Mouse (Mus musculus) frontal cortex, postnatal 36 days (tissue): Measurements from ENCODE around the gene Myod1.
A peak's percentile ranks its signal among the peaks of the same experiment; 100 is the strongest.

Source experiments
- DNase-seq, 2 experiments: peaks; one replicate each; pipeline ENCODE4 v3.0.0; 2022; ENCODE audit warnings: low spot score in 2 of 2

Gene Myod1

DNA sequence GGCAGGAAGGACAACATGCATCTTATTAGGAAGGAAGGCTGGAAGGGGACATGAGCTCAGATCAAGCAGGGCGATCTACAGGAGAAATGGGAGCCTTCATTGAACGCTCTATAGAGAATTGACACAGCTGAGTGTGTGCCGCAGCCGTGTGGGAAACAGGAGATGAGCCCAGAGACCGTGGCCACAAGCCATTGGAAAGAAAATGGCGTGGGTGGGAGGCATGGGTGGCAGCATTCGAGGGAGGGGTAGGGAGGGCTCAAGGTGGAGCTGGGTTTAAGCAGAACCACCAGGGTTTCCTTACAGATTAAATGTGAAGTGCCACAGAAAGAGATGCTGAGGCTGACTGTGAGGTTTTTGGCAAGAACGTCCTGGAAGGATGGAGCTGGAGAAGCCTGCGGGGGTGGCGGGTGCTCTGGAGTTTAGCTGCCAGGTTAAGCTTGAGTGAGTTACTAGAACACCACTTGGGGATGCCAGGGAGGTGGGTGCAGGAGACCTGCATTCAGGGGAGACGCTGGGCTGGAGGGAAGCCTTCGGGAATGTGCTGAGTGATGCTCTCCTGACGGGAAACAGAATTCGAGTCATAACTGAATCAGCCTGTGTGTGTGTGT is 39.6 kb downstream of the Myod1 start:
- peak; percentile 57 for DNase-seq

DNA sequence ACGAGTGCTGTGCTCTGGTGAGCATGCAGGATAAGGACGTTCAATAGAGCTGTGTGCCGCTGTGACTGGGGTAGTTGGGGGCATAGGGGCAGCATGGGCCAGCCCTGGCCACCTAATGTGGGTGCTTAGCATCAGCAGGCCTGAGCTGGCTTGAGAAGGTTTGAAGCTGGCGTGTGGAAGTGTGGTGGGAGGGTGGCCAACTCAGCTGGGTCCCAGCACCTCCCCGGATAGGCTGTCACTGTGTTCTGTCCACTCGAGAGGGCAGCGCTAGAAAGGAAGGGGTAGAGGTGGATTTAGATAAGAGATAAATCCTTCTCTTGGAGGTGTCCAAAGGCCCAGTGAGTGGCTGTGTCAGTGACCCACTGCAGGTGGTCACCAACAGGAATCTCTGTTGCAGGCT is 41.2 kb downstream of the Myod1 start:
- DNase-seq = no peak

DNA sequence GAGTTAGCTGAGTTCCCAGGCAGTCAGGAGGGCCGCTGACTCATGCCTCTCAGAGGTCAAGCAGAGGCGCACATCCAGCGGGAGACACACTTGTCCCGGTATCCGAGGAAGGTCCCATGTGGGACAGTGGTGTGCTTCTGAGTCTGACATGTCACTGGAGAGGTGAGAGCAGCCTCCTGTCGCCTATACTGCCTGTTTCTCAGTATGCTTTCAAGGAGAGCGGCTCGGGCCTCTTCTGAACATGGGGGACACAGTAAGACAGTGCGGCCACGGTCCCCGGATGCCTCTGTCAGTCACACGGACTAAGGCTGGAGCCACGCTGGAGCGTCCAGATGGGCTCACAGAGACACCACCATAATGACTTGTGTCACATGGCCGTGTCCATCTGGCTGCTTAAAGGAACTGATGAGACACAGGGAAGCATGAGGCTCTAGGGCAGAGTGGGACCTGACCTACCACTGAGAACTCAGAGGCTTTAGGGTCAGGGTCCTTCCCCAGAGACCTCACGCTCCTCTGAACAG is 41.9 kb downstream of the Myod1 start:
- no peak for DNase-seq

DNA sequence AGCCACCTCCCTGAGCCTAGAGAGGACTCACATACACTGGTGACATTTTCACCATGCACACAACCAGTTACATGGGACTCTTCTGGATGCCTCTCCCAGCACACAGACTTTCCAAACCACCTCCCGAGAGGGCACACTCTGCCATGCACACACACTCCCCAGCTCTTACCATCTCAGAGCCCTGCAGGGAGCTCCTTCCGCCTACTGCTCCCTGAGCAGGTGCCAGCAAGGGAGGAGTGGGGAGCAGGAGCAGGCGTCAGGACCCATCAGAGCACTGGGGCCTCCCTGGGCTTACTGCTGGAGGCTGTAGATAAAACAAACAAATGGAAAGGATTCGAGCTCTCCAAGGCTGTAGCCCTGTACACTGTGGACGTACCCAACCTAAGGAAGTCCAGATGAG is 45.3 kb downstream of the Myod1 start:
- DNase-seq = peak; percentile 51 to 55

DNA sequence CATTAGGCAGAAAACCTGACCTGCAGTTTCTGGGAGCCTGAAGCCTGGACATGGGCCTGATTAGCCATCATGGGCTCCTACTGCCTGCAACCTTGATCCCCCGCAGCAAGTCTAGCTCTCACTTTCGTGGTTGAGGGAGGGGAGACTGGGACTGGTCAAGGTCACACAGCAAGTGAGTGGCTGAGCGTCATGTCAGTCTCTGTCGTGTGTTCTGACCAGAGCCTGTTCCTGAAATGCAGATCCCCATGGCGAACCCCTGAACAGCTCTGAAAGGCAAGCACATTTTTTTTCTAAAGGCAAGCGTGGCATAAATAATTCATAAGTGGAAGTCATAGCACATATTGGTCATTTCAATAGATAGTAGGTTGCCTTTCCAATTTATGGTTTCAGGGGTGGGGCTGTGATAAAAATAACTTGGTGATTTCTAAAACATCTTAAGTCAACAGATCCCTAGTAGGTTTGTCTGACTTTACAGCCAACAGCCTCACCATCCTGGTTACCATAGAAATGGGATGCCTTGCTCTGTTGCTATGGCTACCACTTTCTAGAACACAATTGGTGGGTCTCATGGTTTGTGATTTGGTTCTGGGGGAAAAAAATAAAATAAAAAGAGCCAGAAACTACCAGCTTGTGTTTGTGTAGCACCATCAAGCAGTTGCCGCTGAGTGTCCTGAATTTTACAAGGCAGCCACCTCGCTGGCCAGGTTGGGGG is 45.9 kb downstream of the Myod1 start:
- peak in 1 of 2 experiments; percentile 69 for DNase-seq

DNA sequence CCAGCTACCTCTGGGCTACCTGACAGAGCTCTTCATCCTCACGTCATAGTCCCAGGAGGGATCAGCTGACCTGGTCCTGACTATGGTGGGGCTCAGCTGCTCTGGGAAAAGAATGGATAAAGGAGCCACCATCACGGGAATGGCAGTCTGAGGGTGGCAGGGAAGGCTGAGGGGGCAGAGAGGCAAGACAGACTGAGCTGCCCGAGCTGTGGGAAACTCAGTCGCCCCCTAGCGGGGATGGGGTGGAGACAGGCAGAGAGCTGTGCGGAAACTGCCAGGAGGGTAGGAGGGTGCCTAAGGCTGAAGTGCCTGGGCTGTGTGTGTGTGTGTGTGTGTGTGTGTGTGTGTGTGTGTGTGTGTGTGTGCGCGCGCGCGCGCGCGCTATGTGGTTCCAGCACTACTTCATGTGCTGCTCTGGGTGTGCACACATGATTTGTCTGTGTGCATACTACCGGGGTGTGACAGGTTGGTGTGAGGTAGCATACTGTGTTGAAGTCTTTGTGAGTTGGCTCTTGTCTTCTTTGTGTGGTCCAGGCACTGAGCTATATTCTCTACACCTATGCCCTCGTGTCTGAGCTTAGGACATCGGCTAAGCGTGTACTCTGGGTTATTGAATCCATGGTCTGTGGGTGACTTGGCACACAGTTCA is 46.6 kb downstream of the Myod1 start:
- peak; percentile 75 to 81 for DNase-seq

DNA sequence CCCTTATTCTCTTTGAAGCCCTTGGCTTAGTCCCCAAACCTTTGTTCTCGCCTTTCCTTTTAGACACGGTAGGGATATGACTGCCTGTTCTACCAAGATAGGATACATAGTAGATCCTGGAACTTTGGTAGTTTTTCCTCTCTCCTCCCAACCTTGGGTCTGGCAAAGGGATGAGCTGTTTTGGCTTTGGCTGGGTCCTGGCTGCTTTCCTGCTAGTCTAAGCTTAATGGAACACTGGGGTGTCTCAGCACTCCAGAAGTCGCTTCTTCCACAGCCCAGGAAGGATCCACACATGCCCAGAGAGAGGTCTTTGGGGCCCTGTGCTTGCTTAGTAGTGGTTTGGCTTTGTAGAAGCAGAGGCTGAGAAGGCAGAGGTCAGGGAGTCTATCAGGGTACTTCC is 47.7 kb downstream of the Myod1 start:
- no peak for DNase-seq

DNA sequence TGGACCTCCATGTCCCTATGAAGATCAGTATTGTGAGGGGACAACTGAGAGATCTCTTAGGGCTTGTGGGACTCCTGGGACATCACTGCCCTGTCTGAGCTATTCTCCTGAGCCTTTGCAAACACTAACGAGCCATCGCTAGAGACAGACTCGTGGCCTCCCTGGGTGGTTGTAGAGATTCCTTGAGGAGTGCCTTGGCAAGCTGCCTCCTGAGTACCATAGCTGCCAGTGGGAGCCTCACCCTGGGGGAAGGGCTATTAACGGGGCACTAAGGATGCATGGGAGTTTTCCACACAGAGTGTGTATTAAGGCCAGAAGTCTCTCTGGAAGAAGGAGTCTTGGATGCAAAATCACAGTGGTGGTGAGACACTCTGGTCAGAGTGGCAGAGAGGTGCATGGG is 48.7 kb downstream of the Myod1 start:
- no peak for DNase-seq
